Mouse (Mus musculus): ENCODE results near the gene Fam49a. TPM values are rescaled to one million over a fixed set of nuclear protein-coding genes. Genes with fewer than 3 reads are reported as not detected.

Fam49a gene
- 12.6 and 13.0 TPM in 2 replicates for polyA plus RNA-seq (2015; fragmentation: Nextera tagmentation; extraction: Ambion mirVana)

DNA sequence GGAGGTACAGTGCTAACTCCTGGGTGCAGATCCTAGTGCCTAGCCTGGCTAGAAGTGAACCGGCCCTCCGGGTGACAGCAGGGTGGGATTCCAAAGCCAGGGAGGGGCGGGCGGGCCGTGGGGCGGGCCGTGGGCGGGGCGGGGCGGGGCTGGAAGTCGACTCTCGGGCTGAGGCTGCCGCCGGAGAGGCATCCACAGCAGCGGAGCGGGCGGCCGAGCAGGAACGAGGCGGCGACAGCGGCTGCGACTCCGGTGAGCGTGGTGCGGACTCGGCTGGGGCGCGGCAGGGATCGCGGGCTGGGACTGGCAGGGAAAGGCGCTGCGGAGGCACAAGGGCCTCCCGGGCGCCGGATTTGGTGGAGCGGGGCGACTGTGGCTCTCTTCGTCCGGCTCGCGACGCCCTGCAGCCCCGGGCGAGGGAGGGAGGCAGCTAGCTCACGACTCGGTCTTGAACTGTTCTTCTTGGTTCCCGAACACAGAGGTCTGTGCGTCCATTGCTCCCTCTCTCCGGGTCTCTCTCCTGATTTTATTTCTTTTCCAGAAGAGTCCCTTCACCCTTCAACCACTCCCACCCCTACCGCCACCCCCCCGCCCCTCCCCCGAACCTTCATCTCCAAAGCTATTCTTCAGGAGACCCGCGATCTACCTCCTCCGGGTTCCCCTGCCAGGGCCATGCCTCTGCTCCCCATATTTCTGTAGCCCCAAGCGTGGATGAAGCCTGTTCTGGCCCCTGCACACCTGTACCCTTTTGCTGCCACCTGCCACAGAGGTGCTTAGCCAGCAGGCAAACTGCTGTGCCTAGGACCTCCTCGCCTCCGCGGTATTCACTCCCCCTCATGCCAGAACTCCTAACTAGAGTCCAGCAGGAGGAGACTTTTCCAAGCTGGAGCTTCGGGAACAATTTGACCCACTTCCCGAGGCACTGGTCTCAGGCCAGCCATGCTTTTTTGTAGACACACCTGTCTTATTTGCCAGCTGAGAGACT is at the start of gene Fam49a:
Gene Fam49a (plus strand): TSS at position 153 of the 985 bp plus-strand sequence.
- ATAC-seq (ENCODE audit: insufficient read depth, low FRiP score) = peak; percentile 90
- peak within 1 kb of the TSS; percentile 69 for H3K4me3 ChIP-seq (replicated peaks; ENCODE audit: low read length)
- no peaks in the 10 kb centered on the region for H3K9me3 ChIP-seq (replicated peaks; ENCODE audit: control insufficient read depth, low read length)
- no peaks in the 10 kb centered on the region for H3K27me3 ChIP-seq (ENCODE audit: control insufficient read depth, insufficient read depth, low read length)
- H3K4me2 ChIP-seq (ENCODE audit: low read depth, low read length) = peak within 1 kb of the TSS; percentile 86
- no peaks in the 10 kb centered on the region for H3K36me3 ChIP-seq (ENCODE audit: control insufficient read depth, insufficient read depth, low read length)
- peak within 1 kb of the TSS; percentile 62; the same call in 1 of the 2 replicates for H3K27ac ChIP-seq (ENCODE audit: low read length)
- peak within 1 kb of the TSS; percentile 80 for H3K9ac ChIP-seq (ENCODE audit: low read length)
- H3K4me1 ChIP-seq (ENCODE audit: control insufficient read depth, insufficient read depth, low read length) = peaks cover 32% of the 10 kb centered on the region
- WGBS = 1% methylated on average over 62 of the region's 62 CpGs

- Histone ChIP-seq H3K4me3 (replicated peaks; ENCODE audit: low read length) (no peak overlapping the region), H3K27ac (ENCODE audit: low read length) (no peak overlapping the region), H3K4me2 (ENCODE audit: low read depth, low read length) (no peak overlapping the region), H3K9ac (ENCODE audit: low read length) (no peak overlapping the region), H3K4me1 (ENCODE audit: control insufficient read depth, insufficient read depth, low read length) (no peaks in the 10 kb centered on the region), H3K27me3 (ENCODE audit: control insufficient read depth, insufficient read depth, low read length) (no peaks in the 10 kb centered on the region), H3K36me3 (ENCODE audit: control insufficient read depth, insufficient read depth, low read length) (no peaks in the 10 kb centered on the region), H3K9me3 (replicated peaks; ENCODE audit: control insufficient read depth, low read length) (no peaks in the 10 kb centered on the region)
- no peak for ATAC-seq (ENCODE audit: insufficient read depth, low FRiP score)
- WGBS = 61% methylated on average over 3 of the region's 3 CpGs
These were observed 48.4 kb upstream of the Fam49a start for GRCm38 (mm10) chr12:12213536-12213935.

DNA sequence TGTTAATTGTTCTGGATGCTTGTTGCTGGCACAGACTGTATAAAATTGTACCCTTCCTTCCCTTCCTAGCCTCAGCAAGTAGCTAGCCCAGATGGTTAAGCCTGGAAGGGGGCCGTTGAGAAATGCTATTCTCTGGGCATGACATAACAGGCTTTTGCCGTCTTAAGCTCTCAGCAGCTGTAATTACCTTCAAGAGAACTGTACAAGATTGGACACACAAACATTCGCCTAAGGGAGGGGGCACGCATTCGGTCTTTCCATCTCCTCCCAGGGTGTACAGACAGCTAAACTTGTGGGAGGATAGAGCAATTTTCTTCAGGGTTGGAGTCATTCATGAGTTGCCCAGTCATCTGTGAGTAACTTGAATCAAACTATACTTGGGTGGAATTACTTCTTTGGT is 43.0 kb upstream of the Fam49a start:
- H3K27ac ChIP-seq (ENCODE audit: low read length) = no peak overlapping the region
- H3K4me3 ChIP-seq (replicated peaks; ENCODE audit: low read length) = no peak overlapping the region
- WGBS = 69% methylated on average over 5 of the region's 5 CpGs
- ATAC-seq (ENCODE audit: insufficient read depth, low FRiP score) = no peak
- H3K27me3 ChIP-seq (ENCODE audit: control insufficient read depth, insufficient read depth, low read length) = no peaks in the 10 kb centered on the region
- H3K9ac ChIP-seq (ENCODE audit: low read length) = no peak overlapping the region
- no peaks in the 10 kb centered on the region for H3K4me1 ChIP-seq (ENCODE audit: control insufficient read depth, insufficient read depth, low read length)
- H3K36me3 ChIP-seq (ENCODE audit: control insufficient read depth, insufficient read depth, low read length) = no peaks in the 10 kb centered on the region
- H3K9me3 ChIP-seq (replicated peaks; ENCODE audit: control insufficient read depth, low read length) = no peaks in the 10 kb centered on the region
- H3K4me2 ChIP-seq (ENCODE audit: low read depth, low read length) = no peak overlapping the region

DNA sequence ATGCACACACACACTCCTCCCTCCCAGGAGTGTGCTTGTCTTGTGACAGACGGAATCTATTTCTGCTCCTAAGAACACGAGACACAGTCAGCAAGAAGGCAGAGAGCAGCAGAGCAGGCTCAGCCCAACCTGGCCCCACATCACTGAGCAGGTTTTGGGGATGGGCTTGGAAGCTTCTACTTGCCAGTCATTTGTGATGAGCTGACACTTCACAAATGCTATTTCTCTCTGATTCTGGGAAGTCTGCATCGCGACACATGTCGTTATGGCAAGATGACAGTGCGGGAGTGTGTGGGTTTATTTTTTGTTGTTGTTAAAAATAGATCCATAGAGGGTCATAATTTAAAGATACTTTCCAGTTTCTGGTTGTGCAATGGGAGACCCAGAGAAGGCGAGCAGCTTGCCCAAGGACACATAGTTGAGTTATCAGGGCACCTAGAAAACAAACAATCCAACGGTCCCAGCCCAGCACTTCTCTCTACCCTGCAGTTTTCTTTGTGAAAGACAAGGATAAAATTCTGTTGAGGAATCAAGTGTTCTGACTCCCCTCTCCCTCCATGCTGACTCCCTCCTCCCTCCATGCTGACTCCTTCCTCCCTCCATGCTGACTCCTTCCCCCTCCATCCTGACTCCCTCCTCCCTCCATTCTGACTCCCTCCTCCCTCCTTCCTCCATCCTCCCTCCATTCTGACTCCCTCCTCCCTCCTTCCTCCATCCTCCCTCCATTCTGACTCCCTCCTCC is 41.0 kb upstream of the Fam49a start:
- no peaks in the 10 kb centered on the region for H3K36me3 ChIP-seq (ENCODE audit: control insufficient read depth, insufficient read depth, low read length)
- H3K4me2 ChIP-seq (ENCODE audit: low read depth, low read length) = no peak overlapping the region
- 59% methylated on average over 8 of the region's 8 CpGs for WGBS
- H3K9me3 ChIP-seq (replicated peaks; ENCODE audit: control insufficient read depth, low read length) = no peaks in the 10 kb centered on the region
- H3K9ac ChIP-seq (ENCODE audit: low read length) = no peak overlapping the region
- no peaks in the 10 kb centered on the region for H3K4me1 ChIP-seq (ENCODE audit: control insufficient read depth, insufficient read depth, low read length)
- H3K27me3 ChIP-seq (ENCODE audit: control insufficient read depth, insufficient read depth, low read length) = no peaks in the 10 kb centered on the region
- no peak overlapping the region for H3K4me3 ChIP-seq (replicated peaks; ENCODE audit: low read length)
- no peak overlapping the region for H3K27ac ChIP-seq (ENCODE audit: low read length)
- no peak for ATAC-seq (ENCODE audit: insufficient read depth, low FRiP score)

GRCm38 (mm10) chr12:12222585-12223290 is 39.2 kb upstream of the Fam49a start:
- H3K4me3 ChIP-seq (replicated peaks; ENCODE audit: low read length) = no peak overlapping the region
- H3K36me3 ChIP-seq (ENCODE audit: control insufficient read depth, insufficient read depth, low read length) = no peaks in the 10 kb centered on the region
- H3K9ac ChIP-seq (ENCODE audit: low read length) = no peak overlapping the region
- no peak for ATAC-seq (ENCODE audit: insufficient read depth, low FRiP score)
- H3K4me1 ChIP-seq (ENCODE audit: control insufficient read depth, insufficient read depth, low read length) = no peaks in the 10 kb centered on the region
- no peak overlapping the region for H3K4me2 ChIP-seq (ENCODE audit: low read depth, low read length)
- H3K27ac ChIP-seq (ENCODE audit: low read length) = no peak overlapping the region
- H3K9me3 ChIP-seq (replicated peaks; ENCODE audit: control insufficient read depth, low read length) = no peaks in the 10 kb centered on the region
- H3K27me3 ChIP-seq (ENCODE audit: control insufficient read depth, insufficient read depth, low read length) = no peaks in the 10 kb centered on the region
- WGBS = 71% methylated on average over 9 of the region's 9 CpGs

- WGBS = 63% methylated on average over 2 of the region's 2 CpGs
- no peak; the same call in 1 of the 2 replicates for ATAC-seq (ENCODE audit: insufficient read depth, low FRiP score)
- H3K9ac ChIP-seq (ENCODE audit: low read length) = no peak overlapping the region
- no peaks in the 10 kb centered on the region for H3K9me3 ChIP-seq (replicated peaks; ENCODE audit: control insufficient read depth, low read length)
- no peaks in the 10 kb centered on the region for H3K36me3 ChIP-seq (ENCODE audit: control insufficient read depth, insufficient read depth, low read length)
- H3K4me1 ChIP-seq (ENCODE audit: control insufficient read depth, insufficient read depth, low read length) = no peaks in the 10 kb centered on the region
- no peak overlapping the region for H3K4me2 ChIP-seq (ENCODE audit: low read depth, low read length)
- no peak overlapping the region for H3K4me3 ChIP-seq (replicated peaks; ENCODE audit: low read length)
- no peak overlapping the region for H3K27ac ChIP-seq (ENCODE audit: low read length)
- H3K27me3 ChIP-seq (ENCODE audit: control insufficient read depth, insufficient read depth, low read length) = no peaks in the 10 kb centered on the region
These were observed 38.6 kb upstream of the Fam49a start for GRCm38 (mm10) chr12:12223336-12223735.

DNA sequence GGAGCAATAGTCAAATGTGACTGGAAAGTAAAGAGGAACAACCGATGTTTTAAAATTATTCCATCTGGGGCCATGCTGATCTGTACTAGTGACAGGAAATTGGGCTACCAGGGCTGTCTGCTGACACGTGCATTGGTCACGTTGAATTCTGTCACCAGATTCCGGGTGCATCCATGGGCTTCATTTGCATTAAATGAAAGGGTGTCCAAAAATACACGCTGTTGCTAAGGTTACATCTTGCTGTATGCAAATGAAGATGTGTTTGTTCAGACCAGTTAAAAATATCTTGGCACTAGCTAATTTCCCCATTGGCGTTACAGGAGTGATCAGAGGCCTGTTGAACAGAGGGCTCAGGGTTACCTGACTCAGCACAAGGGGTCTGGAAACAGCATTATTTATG is 36.2 kb upstream of the Fam49a start:
- Histone ChIP-seq H3K4me1 (ENCODE audit: control insufficient read depth, insufficient read depth, low read length) (no peaks in the 10 kb centered on the region), H3K27me3 (ENCODE audit: control insufficient read depth, insufficient read depth, low read length) (no peaks in the 10 kb centered on the region), H3K27ac (ENCODE audit: low read length) (no peak overlapping the region), H3K9me3 (replicated peaks; ENCODE audit: control insufficient read depth, low read length) (no peaks in the 10 kb centered on the region), H3K4me3 (replicated peaks; ENCODE audit: low read length) (no peak overlapping the region), H3K9ac (ENCODE audit: low read length) (no peak overlapping the region), H3K36me3 (ENCODE audit: control insufficient read depth, insufficient read depth, low read length) (no peaks in the 10 kb centered on the region), H3K4me2 (ENCODE audit: low read depth, low read length) (no peak overlapping the region)
- WGBS = 83% methylated on average over 6 of the region's 6 CpGs
- no peak for ATAC-seq (ENCODE audit: insufficient read depth, low FRiP score)

DNA sequence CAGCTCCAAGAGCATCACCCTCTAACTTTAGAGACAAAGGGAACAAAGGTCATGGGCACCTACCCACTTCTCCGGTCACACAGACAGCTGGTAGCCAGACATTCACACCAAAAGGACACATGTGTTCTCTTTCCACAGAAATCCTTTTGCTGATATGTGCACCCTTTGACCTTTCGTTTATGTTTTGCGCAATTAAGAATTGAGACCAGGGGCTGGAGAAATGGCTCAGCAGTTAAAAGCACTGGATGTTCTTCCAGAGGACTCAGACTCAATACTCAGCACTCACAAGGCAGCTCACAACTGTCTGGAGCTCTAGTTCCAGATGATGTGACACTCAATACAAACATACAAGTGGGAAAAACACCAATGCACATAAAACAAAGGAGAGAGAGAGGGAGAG is 34.3 kb upstream of the Fam49a start:
- no peak for ATAC-seq (ENCODE audit: insufficient read depth, low FRiP score)
- 69% methylated on average over 3 of the region's 3 CpGs for WGBS
- Histone ChIP-seq H3K27ac (ENCODE audit: low read length) (no peak overlapping the region), H3K4me2 (ENCODE audit: low read depth, low read length) (no peak overlapping the region), H3K36me3 (ENCODE audit: control insufficient read depth, insufficient read depth, low read length) (no peaks in the 10 kb centered on the region), H3K9ac (ENCODE audit: low read length) (no peak overlapping the region), H3K4me1 (ENCODE audit: control insufficient read depth, insufficient read depth, low read length) (no peaks in the 10 kb centered on the region), H3K4me3 (replicated peaks; ENCODE audit: low read length) (no peak overlapping the region), H3K9me3 (replicated peaks; ENCODE audit: control insufficient read depth, low read length) (no peaks in the 10 kb centered on the region), H3K27me3 (ENCODE audit: control insufficient read depth, insufficient read depth, low read length) (no peaks in the 10 kb centered on the region)

Data from stomach, embryonic 16.5 days (tissue).